Mouse (Mus musculus) adrenal gland, postnatal 36 days (tissue): ENCODE results near the gene Oas1h. TPM values are rescaled to one million over a fixed set of nuclear protein-coding genes. Genes with fewer than 3 reads are reported as not detected.
"Not testable (repeated sequence)": the region's sequence is repeated elsewhere in the genome, so short reads cannot be mapped to it uniquely, and the experiment has no call there.

Experiments
- DNase-seq, 2 experiments: peaks; one replicate each; pipeline ENCODE4 v3.0.0; 2021; ENCODE audit warnings: mixed read lengths in 1 of 2
- long read RNA-seq, 2 experiments: library from polyadenylated mRNA; stranded (forward); transcript quantifications; one replicate each; pipeline ENCODE4 v2.0.0; 2021; ENCODE audit warnings: borderline sequencing depth in 2 of 2
- total RNA-seq, 2 experiments: library from RNA; stranded (reverse); gene quantifications; 2 replicates each; pipeline ENCODE4 v1.2.3; 2021

The Oas1h gene
- not detected for total RNA-seq
- long read RNA-seq, experiment 1 = 0 reads
- long read RNA-seq, experiment 2 = 0 reads

- DNase-seq = no peak
Measured at GRCm38 (mm10) chr5:120861121-120861520, at the start of gene Oas1h. Gene Oas1h (plus strand): TSS chr5:120861421.

- DNase-seq = peak; percentile 88 to 89
Measured at GRCm38 (mm10) chr5:120811951-120812819, 49.0 kb upstream of the Oas1h start, which contains the start of gene Oas1c. Gene Oas1c (minus strand): TSS chr5:120812514.

GRCm38 (mm10) chr5:120813023-120813422 lies 48.2 kb upstream of the Oas1h start:
- DNase-seq = no peak

GRCm38 (mm10) chr5:120815949-120816348 lies 45.3 kb upstream of the Oas1h start:
- peak in 1 of 2 experiments; percentile 22 for DNase-seq

- DNase-seq = no peak
Measured at GRCm38 (mm10) chr5:120818999-120819398, 42.2 kb upstream of the Oas1h start.

GRCm38 (mm10) chr5:120831031-120831430 lies 30.2 kb upstream of the Oas1h start:
- DNase-seq = no peak

- no peak for DNase-seq
Measured at GRCm38 (mm10) chr5:120833335-120834280, 27.6 kb upstream of the Oas1h start.

GRCm38 (mm10) chr5:120836731-120837585 lies 24.3 kb upstream of the Oas1h start:
- DNase-seq = peak; percentile 40 to 55

GRCm38 (mm10) chr5:120844713-120845112 lies 16.5 kb upstream of the Oas1h start:
- peak; percentile 9 to 42 for DNase-seq

GRCm38 (mm10) chr5:120847067-120847466 lies 14.2 kb upstream of the Oas1h start, which contains the start of gene Oas1f:
Gene Oas1f (plus strand): TSS chr5:120847367.
- no peak for DNase-seq

- DNase-seq = peak; percentile 30 to 47
Measured at GRCm38 (mm10) chr5:120849601-120850136, 11.6 kb upstream of the Oas1h start.

- DNase-seq = no peak
Measured at GRCm38 (mm10) chr5:120859241-120859640, 2.0 kb upstream of the Oas1h start.

GRCm38 (mm10) chr5:120865336-120865860 lies 4.2 kb downstream of the Oas1h start:
- no peak for DNase-seq

- no peak for DNase-seq
Measured at GRCm38 (mm10) chr5:120869436-120870015, 8.3 kb downstream of the Oas1h start.

- no peak for DNase-seq
Measured at GRCm38 (mm10) chr5:120870081-120870480, 8.9 kb downstream of the Oas1h start.

GRCm38 (mm10) chr5:120870782-120871181 lies 9.6 kb downstream of the Oas1h start:
- no peak for DNase-seq

GRCm38 (mm10) chr5:120871469-120871868 lies 10.2 kb downstream of the Oas1h start:
- no peak for DNase-seq

- DNase-seq = not testable (repeated sequence)
Measured at GRCm38 (mm10) chr5:120876839-120877238, 15.6 kb downstream of the Oas1h start.

- not testable (repeated sequence) for DNase-seq
Measured at GRCm38 (mm10) chr5:120877407-120877806, 16.2 kb downstream of the Oas1h start.

- not testable (repeated sequence) for DNase-seq
Measured at GRCm38 (mm10) chr5:120878803-120879202, 17.6 kb downstream of the Oas1h start.
